Mouse (Mus musculus) liver, adult 2 months (tissue): ENCODE measurements around the gene Klhl35. TPM values are rescaled to one million over a fixed set of nuclear protein-coding genes. Genes with fewer than 3 reads are reported as not detected.
A peak's percentile ranks its signal among the peaks of the same experiment; 100 is the strongest.

ENCODE experiments used
- DNase-seq: peaks from one replicate; pipeline ENCODE4 v3.0.0-alpha.2; 2011; ENCODE audit warnings: low read depth, low spot score; ENCODE audit errors: extremely low read depth
- H3K27ac ChIP-seq: fragments of 200-500 bp; replicated peaks from 2 replicates; pipeline ENCODE4 v1.5.1; 2012; ENCODE audit warnings: low read depth, mild to moderate bottlenecking, control low read depth, inconsistent platforms, low read length; ENCODE audit not compliant: insufficient read depth
- H3K27me3 ChIP-seq: fragments of 200-500 bp; 2 replicates; pipeline ENCODE4 v1.6.1; 2012; ENCODE audit warnings: mild to moderate bottlenecking, moderate library complexity, low read length, inconsistent platforms; ENCODE audit not compliant: control insufficient read depth, insufficient read depth
- H3K36me3 ChIP-seq: fragments of 200-500 bp; 2 replicates; pipeline ENCODE4 v1.6.1; 2012; ENCODE audit warnings: low read length, inconsistent platforms; ENCODE audit not compliant: control insufficient read depth, insufficient read depth
- H3K4me1 ChIP-seq: fragments of 200-500 bp; 2 replicates; pipeline ENCODE4 v1.6.1; 2011; ENCODE audit warnings: low read length; ENCODE audit not compliant: control insufficient read depth, insufficient read depth
- H3K4me3 ChIP-seq: fragments of 200-500 bp; 2 replicates; pipeline ENCODE4 v1.5.1; 2011; ENCODE audit warnings: low read depth, mild to moderate bottlenecking, control low read depth, low read length, moderate library complexity; ENCODE audit not compliant: insufficient read depth
- H3K79me2 ChIP-seq: fragments of 200-500 bp; 2 replicates; pipeline ENCODE4 v1.6.1; 2012; ENCODE audit warnings: inconsistent platforms, mild to moderate bottlenecking, low read length, moderate library complexity; ENCODE audit not compliant: control insufficient read depth, insufficient read depth
- H3K9ac ChIP-seq: fragments of 200-500 bp; 2 replicates; pipeline ENCODE4 v1.6.1; 2012; ENCODE audit warnings: low read depth, mild to moderate bottlenecking, control low read depth, inconsistent platforms, low read length
- CTCF ChIP-seq: fragments of 200-500 bp; IDR thresholded peaks from 2 replicates; pipeline ENCODE4 v1.5.1; 2011; ENCODE audit warnings: low read depth, low read length, control low read depth
- POLR2A ChIP-seq: fragments of 200-500 bp; IDR thresholded peaks from 2 replicates; pipeline ENCODE4 v1.6.1; 2011; ENCODE audit warnings: low read length, control low read depth; ENCODE audit not compliant: insufficient read depth; ENCODE audit errors: extremely low read depth
- WGBS: fragments of 180-500 bp; shearing (Covaris S2); methylation state at CpG from one replicate; pipeline ENCODE4 v1.1.7; 2018; 5-methylcytosine and 5-hydroxymethylcytosine counted together
- polyA plus RNA-seq: library from polyadenylated mRNA; depleted of rRNA; stranded (reverse); fragments of >200 nt; gene quantifications from 2 replicates; pipeline ENCODE4 v1.2.3, GENCODE M21; 2012
- total RNA-seq: library from RNA; depleted of rRNA; stranded (reverse); fragments of >200 nt; gene quantifications from 2 replicates; pipeline ENCODE4 v1.2.3, GENCODE M21; 2014

The Klhl35 gene
- total and polyA plus RNA-seq, 2 experiments: 0.11 TPM; not detected in 1

- DNase-seq: peak; percentile 14
- H3K9ac ChIP-seq: no peak overlapping the region
- no peak overlapping the region for H3K27ac ChIP-seq
- no peaks in the 10 kb centered on the region for H3K36me3 ChIP-seq
- H3K4me3 ChIP-seq: no peak overlapping the region
- H3K27me3 ChIP-seq: no peaks in the 10 kb centered on the region
- no peaks in the 10 kb centered on the region for H3K4me1 ChIP-seq
- WGBS: 54% methylated on average over 12 of the region's 12 CpGs
- no peaks in the 10 kb centered on the region for H3K79me2 ChIP-seq
- no peak for TF ChIP-seq POLR2A
- TF ChIP-seq CTCF: no peak
These were observed 31.0 kb upstream of the Klhl35 start for GRCm38 (mm10) chr7:99434672-99435250.

- H3K79me2 ChIP-seq: no peaks in the 10 kb centered on the region
- no peaks in the 10 kb centered on the region for H3K36me3 ChIP-seq
- WGBS: 49% methylated on average over 4 of the region's 4 CpGs
- no peak overlapping the region for H3K9ac ChIP-seq
- no peaks in the 10 kb centered on the region for H3K27me3 ChIP-seq
- DNase-seq: no peak
- no peaks in the 10 kb centered on the region for H3K4me1 ChIP-seq
- no peak overlapping the region for H3K4me3 ChIP-seq
- H3K27ac ChIP-seq: no peak overlapping the region
- TF ChIP-seq POLR2A: no peak
These were observed 29.3 kb upstream of the Klhl35 start for GRCm38 (mm10) chr7:99436530-99436929.

GRCm38 (mm10) chr7:99438881-99439280 is 26.9 kb upstream of the Klhl35 start:
- Histone ChIP-seq H3K4me3 (no peak overlapping the region), H3K27me3 (no peaks in the 10 kb centered on the region), H3K36me3 (no peaks in the 10 kb centered on the region), H3K27ac (no peak overlapping the region), H3K4me1 (no peaks in the 10 kb centered on the region), H3K79me2 (no peaks in the 10 kb centered on the region), H3K9ac (no peak overlapping the region)
- TF ChIP-seq POLR2A (no peak), CTCF (0 out of 2 replicates have a peak, but pooled peaks have one; percentile 4)
- no peak for DNase-seq
- WGBS: 83% methylated on average over 10 of the region's 10 CpGs

- Histone ChIP-seq H3K79me2 (no peaks in the 10 kb centered on the region), H3K9ac (no peak overlapping the region), H3K36me3 (no peaks in the 10 kb centered on the region), H3K27me3 (no peaks in the 10 kb centered on the region), H3K27ac (no peak overlapping the region), H3K4me3 (no peak overlapping the region), H3K4me1 (no peaks in the 10 kb centered on the region)
- DNase-seq: no peak
- TF ChIP-seq POLR2A: no peak
- no peak for TF ChIP-seq CTCF
- WGBS: 13% methylated on average over 6 of the region's 6 CpGs
These were observed 24.2 kb upstream of the Klhl35 start for GRCm38 (mm10) chr7:99441534-99442072.

GRCm38 (mm10) chr7:99443164-99443563 is 22.6 kb upstream of the Klhl35 start:
- H3K27me3 ChIP-seq: no peaks in the 10 kb centered on the region
- WGBS: 79% methylated on average over 5 of the region's 5 CpGs
- no peak overlapping the region for H3K9ac ChIP-seq
- DNase-seq: no peak
- H3K79me2 ChIP-seq: no peaks in the 10 kb centered on the region
- H3K36me3 ChIP-seq: no peaks in the 10 kb centered on the region
- H3K4me1 ChIP-seq: no peaks in the 10 kb centered on the region
- no peak overlapping the region for H3K27ac ChIP-seq
- no peak for TF ChIP-seq CTCF
- TF ChIP-seq POLR2A: no peak
- no peak overlapping the region for H3K4me3 ChIP-seq

- H3K27ac ChIP-seq: no peak overlapping the region
- H3K9ac ChIP-seq: no peak overlapping the region
- TF ChIP-seq CTCF (peak; percentile 53), POLR2A (no peak)
- H3K79me2 ChIP-seq: no peaks in the 10 kb centered on the region
- H3K27me3 ChIP-seq: no peaks in the 10 kb centered on the region
- no peaks in the 10 kb centered on the region for H3K36me3 ChIP-seq
- DNase-seq: no peak
- 76% methylated on average over 6 of the region's 6 CpGs for WGBS
- no peak overlapping the region for H3K4me3 ChIP-seq
- no peaks in the 10 kb centered on the region for H3K4me1 ChIP-seq
These were observed 21.8 kb upstream of the Klhl35 start for GRCm38 (mm10) chr7:99444012-99444411.
